Mouse (Mus musculus) midbrain, embryonic 14.5 days (tissue): Measurements from ENCODE around the gene Tkfc. TPM values are rescaled to one million over a fixed set of nuclear protein-coding genes. Genes with fewer than 3 reads are reported as not detected.

ENCODE experiments used
- ATAC-seq: fragments of 200-750 bp; cut with Nextera tagmentation; 2 replicates; pipeline ENCODE4 v1.8.0; 2017; ENCODE audit warnings: moderate number of reproducible peaks, moderate library complexity; ENCODE audit not compliant: low FRiP score, low TSS enrichment
- DNase-seq: peaks from one replicate; pipeline ENCODE4 v3.0.0-alpha.2; 2015
- H3K27ac ChIP-seq: fragments of 300-500 bp; sonication (generic); replicated peaks from 2 replicates; pipeline ENCODE4 v1.5.1; 2014; ENCODE audit warnings: mild to moderate bottlenecking, low read depth, low read length, moderate library complexity
- H3K27me3 ChIP-seq: fragments of 300-500 bp; sonication (generic); 2 replicates; pipeline ENCODE4 v1.6.1; 2014; ENCODE audit warnings: low read length, control low read depth, mixed read lengths; ENCODE audit not compliant: control insufficient read depth, insufficient read depth
- H3K36me3 ChIP-seq: fragments of 300-500 bp; sonication (generic); 2 replicates; pipeline ENCODE4 v1.6.1; 2014; ENCODE audit warnings: low read length, control low read depth; ENCODE audit not compliant: control insufficient read depth, insufficient read depth
- H3K4me1 ChIP-seq: fragments of 300-500 bp; sonication (generic); 2 replicates; pipeline ENCODE4 v1.6.1; 2014; ENCODE audit warnings: mild to moderate bottlenecking, antibody characterized with exemption, low read length, control low read depth; ENCODE audit not compliant: control insufficient read depth, insufficient read depth
- H3K4me2 ChIP-seq: fragments of 300-500 bp; sonication (generic); 2 replicates; pipeline ENCODE4 v1.6.1; 2014; ENCODE audit warnings: mild to moderate bottlenecking, low read length, moderate library complexity
- H3K4me3 ChIP-seq: fragments of 300-500 bp; sonication (generic); replicated peaks from 2 replicates; pipeline ENCODE4 v1.5.1; 2014; ENCODE audit warnings: low read depth, low read length
- H3K9ac ChIP-seq: fragments of 300-500 bp; sonication (generic); replicated peaks from 2 replicates; pipeline ENCODE4 v1.6.1; 2014; ENCODE audit warnings: mild to moderate bottlenecking, low read length, moderate library complexity
- H3K9me3 ChIP-seq: fragments of 300-500 bp; sonication (generic); 2 replicates; pipeline ENCODE4 v1.6.1; 2016; ENCODE audit warnings: low read length, control low read depth, mixed read lengths; ENCODE audit not compliant: control insufficient read depth
- WGBS: fragments of 180-500 bp; shearing (Covaris S2); extraction: QIAGEN DNeasy Blood & Tissue Kit; methylation state at CpG from one replicate; pipeline ENCODE4 v1.1.7; 2014; 5-methylcytosine and 5-hydroxymethylcytosine counted together
- polyA plus RNA-seq: library from polyadenylated mRNA; unstranded; fragments of >200 nt; fragmentation: Nextera tagmentation; extraction: Ambion mirVana; gene quantifications from 2 replicates; pipeline ENCODE4 v1.2.1, GENCODE M21; 2014

Gene Tkfc
- polyA plus RNA-seq, 1 experiment from 2014 or later = 27.5 TPM

DNA sequence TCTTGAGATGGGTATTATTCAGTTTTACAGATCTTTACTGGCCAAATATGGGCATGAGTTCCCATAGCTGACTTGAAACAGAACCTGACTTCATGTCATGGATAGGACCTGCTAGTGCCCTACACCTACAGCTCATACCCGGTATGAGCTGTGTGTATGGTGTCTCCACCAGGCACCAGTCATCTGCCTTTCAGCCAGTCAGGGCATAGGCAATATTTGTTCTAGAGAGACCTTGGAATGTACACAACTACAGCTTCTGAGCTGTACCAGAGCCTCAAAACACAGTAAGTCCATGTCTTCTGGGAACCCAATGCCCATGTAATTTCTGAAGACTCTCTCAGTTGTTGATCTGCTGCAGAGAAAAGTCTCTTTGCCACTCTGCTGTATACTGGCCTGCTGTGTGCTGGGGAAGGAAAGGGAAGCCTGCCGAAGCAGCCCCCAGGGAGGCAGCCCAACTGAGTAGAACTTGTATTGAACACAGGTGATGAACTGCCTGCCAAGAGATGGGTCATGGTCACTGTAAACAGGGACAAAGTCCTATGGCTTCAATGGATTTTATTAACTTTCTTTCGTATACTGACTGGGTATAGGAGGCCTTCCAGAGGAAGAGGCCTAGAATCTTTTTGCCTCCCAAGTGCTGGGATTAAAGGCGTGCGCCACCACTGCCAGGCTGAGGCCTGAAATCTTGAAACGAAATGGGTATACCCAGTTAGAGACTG lies 13.6 kb downstream of the Tkfc start:
- H3K4me2 ChIP-seq = no peak overlapping the region
- no peak for ATAC-seq
- WGBS = 91% methylated on average over 6 of the region's 6 CpGs
- peaks cover 44% of the 10 kb centered on the region for H3K36me3 ChIP-seq
- no peaks in the 10 kb centered on the region for H3K9me3 ChIP-seq
- H3K4me3 ChIP-seq = no peak overlapping the region
- H3K27me3 ChIP-seq = no peaks in the 10 kb centered on the region
- no peak overlapping the region for H3K27ac ChIP-seq
- no peaks in the 10 kb centered on the region for H3K4me1 ChIP-seq
- no peak overlapping the region for H3K9ac ChIP-seq
- DNase-seq = no peak

DNA sequence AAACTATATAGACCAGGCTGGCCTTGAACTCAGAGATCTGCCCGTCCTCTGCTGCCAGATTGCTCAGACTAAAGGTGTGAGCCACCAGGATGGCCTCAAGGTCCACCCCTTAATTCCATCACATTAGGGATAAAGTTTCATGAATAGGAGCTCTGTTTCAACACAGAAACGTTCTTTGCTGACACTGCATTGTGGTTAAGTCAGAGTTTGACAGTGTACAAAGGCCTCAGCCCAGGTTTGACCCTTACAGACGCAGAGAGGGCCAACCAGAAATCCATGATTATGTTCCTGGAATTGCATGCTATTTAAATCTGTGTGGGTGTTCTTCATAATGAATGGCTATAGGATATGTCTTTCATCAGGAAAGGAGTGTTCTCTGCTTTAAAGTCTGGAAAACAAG lies 15.2 kb downstream of the Tkfc start:
- ATAC-seq (no peak), DNase-seq (no peak)
- 85% methylated on average over 3 of the region's 3 CpGs for WGBS
- H3K9ac ChIP-seq = no peak overlapping the region
- no peaks in the 10 kb centered on the region for H3K9me3 ChIP-seq
- H3K4me2 ChIP-seq = no peak overlapping the region
- no peak overlapping the region for H3K4me3 ChIP-seq
- H3K27me3 ChIP-seq = no peaks in the 10 kb centered on the region
- peaks cover 39% of the 10 kb centered on the region for H3K36me3 ChIP-seq
- H3K4me1 ChIP-seq = no peaks in the 10 kb centered on the region
- no peak overlapping the region for H3K27ac ChIP-seq

DNA sequence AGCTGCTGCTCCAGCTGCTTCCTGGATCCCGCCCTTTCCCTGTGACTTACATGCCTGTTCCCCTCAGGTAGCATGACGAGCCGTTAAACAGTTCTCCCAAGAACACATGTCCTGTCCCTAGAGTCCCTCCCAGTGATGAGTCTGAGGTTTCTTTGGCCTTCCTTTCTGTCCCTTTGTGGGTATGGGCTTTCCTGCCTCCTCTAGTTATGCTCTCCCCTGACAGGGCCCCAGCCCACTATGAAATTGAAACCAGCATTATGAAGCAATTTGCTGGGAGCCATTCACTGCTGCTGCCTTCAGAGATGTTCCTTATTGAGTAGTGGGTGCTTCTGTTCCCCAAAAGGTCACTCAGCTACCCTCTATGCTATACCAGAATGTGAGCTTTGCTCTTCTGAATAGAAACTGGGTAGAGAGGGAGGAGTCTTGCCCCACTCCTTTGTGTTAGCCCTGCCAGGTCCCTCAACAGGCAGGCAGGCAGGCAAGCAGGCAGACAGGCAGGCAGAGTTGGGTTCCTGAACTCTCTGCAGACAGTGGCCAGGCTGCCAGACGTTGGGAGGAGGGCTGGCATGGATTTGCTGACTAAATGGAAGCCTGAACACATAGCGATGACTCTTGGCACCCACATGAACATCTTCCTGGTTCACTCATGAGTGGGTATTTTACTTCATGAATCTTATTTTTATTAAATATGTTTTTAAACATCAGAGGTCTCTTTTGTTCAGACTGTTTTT lies 16.2 kb downstream of the Tkfc start:
- WGBS = 71% methylated on average over 5 of the region's 5 CpGs

DNA sequence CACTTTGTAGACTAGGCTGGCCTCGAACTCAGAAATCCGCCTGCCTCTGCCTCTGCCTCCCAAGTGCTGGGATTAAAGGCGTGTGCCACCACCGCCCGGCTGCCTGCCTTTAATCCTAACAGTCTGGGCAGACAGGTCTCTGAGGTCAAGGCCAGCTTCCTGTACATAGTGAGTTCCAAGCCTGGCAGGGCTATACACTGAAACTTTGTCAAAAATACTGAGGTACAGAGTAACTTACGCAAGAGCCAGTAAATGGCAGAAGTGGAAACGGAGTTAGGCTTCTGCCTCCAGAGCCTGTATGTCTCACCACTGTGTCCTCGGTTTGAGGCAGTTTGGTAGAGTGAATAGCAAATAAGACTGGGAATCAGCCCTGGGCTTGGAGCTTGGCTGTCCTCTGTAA lies 18.2 kb downstream of the Tkfc start:
- Histone ChIP-seq H3K27ac (no peak overlapping the region), H3K27me3 (no peaks in the 10 kb centered on the region), H3K36me3 (peaks cover 11% of the 10 kb centered on the region), H3K4me2 (no peak overlapping the region), H3K9me3 (no peaks in the 10 kb centered on the region), H3K9ac (no peak overlapping the region), H3K4me1 (no peaks in the 10 kb centered on the region), H3K4me3 (no peak overlapping the region)
- no peak for ATAC-seq
- DNase-seq = no peak
- 91% methylated on average over 8 of the region's 8 CpGs for WGBS

More for the DNA sequence above, 16.2 kb downstream of the Tkfc start:
- no peak overlapping the region for H3K27ac ChIP-seq
- DNase-seq = no peak
- H3K4me1 ChIP-seq = no peaks in the 10 kb centered on the region
- no peak overlapping the region for H3K9ac ChIP-seq
- H3K27me3 ChIP-seq = no peaks in the 10 kb centered on the region
- H3K4me2 ChIP-seq = no peak overlapping the region
- no peaks in the 10 kb centered on the region for H3K9me3 ChIP-seq
- no peak for ATAC-seq
- peaks cover 31% of the 10 kb centered on the region for H3K36me3 ChIP-seq
- H3K4me3 ChIP-seq = no peak overlapping the region

DNA sequence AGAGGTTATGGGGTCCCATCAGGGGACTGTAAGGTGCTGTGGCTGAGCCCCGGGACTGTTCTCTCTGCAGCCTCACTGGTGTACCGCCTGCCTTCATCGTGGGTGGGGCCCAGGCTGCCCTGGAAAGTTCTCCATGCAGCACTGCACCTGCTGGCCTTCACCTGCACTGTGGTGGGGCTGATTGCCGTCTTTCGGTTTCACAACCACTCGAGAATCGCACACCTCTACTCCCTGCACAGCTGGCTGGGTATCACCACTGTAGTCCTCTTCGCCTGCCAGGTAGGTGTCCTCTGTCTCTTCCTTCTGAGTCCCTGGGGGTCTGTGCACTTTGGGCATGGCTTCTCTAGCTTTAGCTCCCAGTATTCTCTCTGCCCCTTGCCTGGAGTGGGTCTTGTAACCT lies 20.3 kb downstream of the Tkfc start:
- ATAC-seq (no peak), DNase-seq (no peak)
- H3K27me3 ChIP-seq = no peaks in the 10 kb centered on the region
- H3K4me1 ChIP-seq = no peaks in the 10 kb centered on the region
- no peak overlapping the region for H3K4me3 ChIP-seq
- H3K9me3 ChIP-seq = no peaks in the 10 kb centered on the region
- 91% methylated on average over 8 of the region's 8 CpGs for WGBS
- H3K36me3 ChIP-seq = peaks cover 6% of the 10 kb centered on the region
- no peak overlapping the region for H3K4me2 ChIP-seq
- H3K9ac ChIP-seq = no peak overlapping the region
- H3K27ac ChIP-seq = no peak overlapping the region

DNA sequence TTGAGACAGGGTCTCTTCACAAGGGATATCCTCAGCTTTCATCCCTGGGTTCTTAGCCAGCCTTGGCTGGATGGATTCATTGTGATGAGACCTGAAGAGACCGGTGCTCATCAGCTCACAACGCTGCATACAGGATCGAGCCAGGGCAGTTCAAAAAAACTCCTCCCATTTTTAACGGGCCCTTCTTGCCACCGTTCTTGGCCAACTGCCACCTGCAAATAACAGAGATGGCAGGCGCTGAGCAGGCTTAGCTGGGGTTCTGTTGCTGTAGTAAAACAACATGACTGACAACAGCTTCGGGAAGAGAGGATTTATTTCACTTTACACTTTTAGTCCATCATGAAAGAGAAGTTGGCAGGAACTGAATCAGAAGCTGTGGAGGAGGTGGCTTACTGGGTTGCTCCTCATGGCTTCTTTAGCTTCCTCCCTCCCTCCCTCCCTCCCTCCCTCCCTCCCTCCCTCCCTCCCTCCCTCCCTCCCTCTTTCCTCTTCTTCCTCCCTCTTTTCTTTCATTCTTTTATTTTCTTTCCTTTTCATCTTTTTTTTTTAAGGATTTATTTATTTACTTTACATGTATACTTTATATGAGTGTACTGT lies 21.8 kb downstream of the Tkfc start:
- Histone ChIP-seq H3K36me3 (peaks cover 6% of the 10 kb centered on the region), H3K27ac (no peak overlapping the region), H3K4me2 (no peak overlapping the region), H3K9me3 (no peaks in the 10 kb centered on the region), H3K4me3 (no peak overlapping the region), H3K27me3 (no peaks in the 10 kb centered on the region), H3K4me1 (no peaks in the 10 kb centered on the region), H3K9ac (no peak overlapping the region)
- ATAC-seq (no peak), DNase-seq (no peak)
- WGBS = 77% methylated on average over 7 of the region's 7 CpGs

DNA sequence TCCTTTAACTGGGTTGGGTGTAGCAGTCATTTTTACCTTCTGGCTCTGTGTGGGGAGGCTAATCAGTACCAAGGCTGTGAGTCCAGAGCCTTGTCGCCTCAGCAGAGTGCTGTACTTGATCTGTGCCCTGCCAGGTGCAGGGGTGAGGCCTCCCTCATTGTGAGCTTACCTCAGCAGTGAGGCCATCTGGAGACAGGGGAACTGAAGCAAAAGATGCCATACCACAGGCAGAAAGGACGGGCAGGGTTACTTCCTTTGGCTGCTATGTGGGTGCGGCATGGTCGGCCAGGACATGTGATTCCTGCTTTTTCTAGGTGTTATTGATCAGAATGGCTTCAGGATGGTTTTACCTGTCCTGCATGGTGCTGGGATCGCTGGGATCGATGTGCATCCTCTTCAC lies 23.5 kb downstream of the Tkfc start:
- 91% methylated on average over 6 of the region's 6 CpGs for WGBS
- H3K4me3 ChIP-seq = no peak overlapping the region
- peaks cover 5% of the 10 kb centered on the region for H3K4me1 ChIP-seq
- H3K27ac ChIP-seq = no peak overlapping the region
- no peaks in the 10 kb centered on the region for H3K27me3 ChIP-seq
- H3K9ac ChIP-seq = no peak overlapping the region
- no peak for DNase-seq
- no peak overlapping the region for H3K4me2 ChIP-seq
- no peak for ATAC-seq
- H3K36me3 ChIP-seq = peaks cover 4% of the 10 kb centered on the region; the same call in 1 of the 2 replicates
- H3K9me3 ChIP-seq = no peaks in the 10 kb centered on the region

DNA sequence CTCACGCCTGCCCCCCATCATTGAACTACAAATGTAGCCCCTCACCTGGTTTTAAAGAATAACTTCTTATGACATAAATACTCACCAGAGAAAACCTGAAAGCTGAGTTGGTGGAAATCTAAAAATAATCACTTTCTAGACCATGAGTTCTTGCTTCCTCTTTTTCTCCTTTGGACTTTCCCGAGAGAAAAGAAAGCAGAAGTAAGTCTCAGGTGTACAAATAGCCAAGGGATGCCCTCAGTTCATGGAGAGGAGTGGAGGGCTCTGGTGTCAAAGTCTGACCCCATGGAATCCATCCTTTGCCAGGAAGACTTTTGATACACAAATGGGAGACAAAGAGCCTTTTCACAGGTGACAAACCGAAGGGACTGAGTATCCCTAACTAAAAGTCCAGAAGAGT lies 24.7 kb downstream of the Tkfc start:
- 89% methylated on average over 3 of the region's 3 CpGs for whole genome bisulfite sequencing
- Histone ChIP-seq H3K27ac (no peak overlapping the region), H3K36me3 (peaks cover 4% of the 10 kb centered on the region; the same call in 1 of the 2 replicates), H3K27me3 (no peaks in the 10 kb centered on the region), H3K4me2 (no peak overlapping the region), H3K4me3 (no peak overlapping the region), H3K9me3 (no peaks in the 10 kb centered on the region), H3K9ac (no peak overlapping the region), H3K4me1 (peaks cover 11% of the 10 kb centered on the region)
- DNase-seq (no peak), ATAC-seq (no peak)
